Mouse (Mus musculus): ENCODE results near the gene Sema6d.

GRCm38 (mm10) chr2:124068380-124068779, 21.4 kb upstream of the Sema6d start:
- TF ChIP-seq CTCF (IDR thresholded peaks at IDR 0.05; ENCODE audit: borderline replicate concordance, insufficient read depth, low read length) = no peak
- TF ChIP-seq POLR2A (IDR thresholded peaks at IDR 0.05; ENCODE audit: low read depth, low read length) = no peak
